Mouse (Mus musculus) right cerebral cortex, adult 2 months (tissue): Measurements from ENCODE around the gene Hmgcl.

ENCODE experiments used
- DNase-seq, 2 experiments: peaks; one replicate each; pipeline ENCODE4 v3.0.0; 2021 to 2022; ENCODE audit warnings: low spot score in 2 of 2

Hmgcl gene

GRCm38 (mm10) chr4:135986301-135986942 is 40.2 kb downstream of the Hmgcl start:
- no peak for DNase-seq

GRCm38 (mm10) chr4:135986943-135987710 is 40.9 kb downstream of the Hmgcl start, which contains the start of gene Pithd1:
Pithd1 (minus strand) TSS chr4:135987264.
- DNase-seq, result peak; percentile 88 to 90

- DNase-seq, result no peak
Observed at GRCm38 (mm10) chr4:135987714-135988113, 41.5 kb downstream of the Hmgcl start.

GRCm38 (mm10) chr4:135993941-135994340 is 47.7 kb downstream of the Hmgcl start:
- no peak for DNase-seq

- no peak for DNase-seq
Observed at GRCm38 (mm10) chr4:135995118-135995517, 48.9 kb downstream of the Hmgcl start.

- no peak for DNase-seq
Observed at GRCm38 (mm10) chr4:136004107-136004675, 57.9 kb downstream of the Hmgcl start.

- no peak for DNase-seq
Observed at GRCm38 (mm10) chr4:136004921-136005320, 58.7 kb downstream of the Hmgcl start.

- no peak for DNase-seq
Observed at GRCm38 (mm10) chr4:136006821-136007220, 60.6 kb downstream of the Hmgcl start.

- DNase-seq, result no peak
Observed at GRCm38 (mm10) chr4:136008782-136009447, 62.7 kb downstream of the Hmgcl start.

- DNase-seq, result no peak
Observed at GRCm38 (mm10) chr4:136010586-136010985, 64.3 kb downstream of the Hmgcl start.
